Mouse (Mus musculus) embryonic facial prominence, embryonic 15.5 days (tissue): ENCODE measurements around the gene A630023A22Rik. TPM values are rescaled to one million over a fixed set of nuclear protein-coding genes. Genes with fewer than 3 reads are reported as not detected.

Experiments used
- ATAC-seq: fragments of 200-750 bp; cut with Nextera tagmentation; 2 replicates; pipeline ENCODE4 v1.8.0; 2017; ENCODE audit warnings: low read depth, moderate TSS enrichment; ENCODE audit not compliant: insufficient number of reproducible peaks, low FRiP score, low TSS enrichment
- H3K27ac ChIP-seq: fragments of 300-500 bp; sonication (generic); replicated peaks from 2 replicates; pipeline ENCODE4 v1.5.1; 2015; ENCODE audit warnings: mild to moderate bottlenecking, inconsistent platforms
- H3K27me3 ChIP-seq: fragments of 300-500 bp; sonication (generic); 2 replicates; pipeline ENCODE4 v1.6.1; 2015; ENCODE audit warnings: inconsistent platforms
- H3K36me3 ChIP-seq: fragments of 300-500 bp; sonication (generic); 2 replicates; pipeline ENCODE4 v1.6.1; 2015; ENCODE audit warnings: mild to moderate bottlenecking, inconsistent platforms
- H3K4me1 ChIP-seq: fragments of 300-500 bp; sonication (generic); 2 replicates; pipeline ENCODE4 v1.6.1; 2015; ENCODE audit warnings: inconsistent platforms
- H3K4me2 ChIP-seq: fragments of 300-500 bp; sonication (generic); replicated peaks from 2 replicates; pipeline ENCODE4 v1.6.1; 2015; ENCODE audit warnings: mild to moderate bottlenecking, inconsistent platforms
- H3K4me3 ChIP-seq: fragments of 300-500 bp; sonication (generic); replicated peaks from 2 replicates; pipeline ENCODE4 v1.5.1; 2015; ENCODE audit warnings: mild to moderate bottlenecking, inconsistent platforms
- H3K9ac ChIP-seq: fragments of 300-500 bp; sonication (generic); 2 replicates; pipeline ENCODE4 v1.6.1; 2015; ENCODE audit warnings: inconsistent platforms
- H3K9me3 ChIP-seq: fragments of 300-500 bp; sonication (generic); replicated peaks from 2 replicates; pipeline ENCODE4 v1.6.1; 2016; ENCODE audit warnings: inconsistent platforms
- WGBS: fragments of 180-500 bp; shearing (Covaris S2); methylation state at CpG from one replicate; pipeline ENCODE4 v1.1.7; 2015; 5-methylcytosine and 5-hydroxymethylcytosine counted together
- polyA plus RNA-seq: library from polyadenylated mRNA; unstranded; fragments of >200 nt; fragmentation: Nextera tagmentation; extraction: Ambion mirVana; gene quantifications from 2 replicates; pipeline ENCODE4 v1.2.1, GENCODE M21; 2015

The A630023A22Rik gene
- polyA plus RNA-seq, 1 experiment from 2014 or later = not detected

DNA sequence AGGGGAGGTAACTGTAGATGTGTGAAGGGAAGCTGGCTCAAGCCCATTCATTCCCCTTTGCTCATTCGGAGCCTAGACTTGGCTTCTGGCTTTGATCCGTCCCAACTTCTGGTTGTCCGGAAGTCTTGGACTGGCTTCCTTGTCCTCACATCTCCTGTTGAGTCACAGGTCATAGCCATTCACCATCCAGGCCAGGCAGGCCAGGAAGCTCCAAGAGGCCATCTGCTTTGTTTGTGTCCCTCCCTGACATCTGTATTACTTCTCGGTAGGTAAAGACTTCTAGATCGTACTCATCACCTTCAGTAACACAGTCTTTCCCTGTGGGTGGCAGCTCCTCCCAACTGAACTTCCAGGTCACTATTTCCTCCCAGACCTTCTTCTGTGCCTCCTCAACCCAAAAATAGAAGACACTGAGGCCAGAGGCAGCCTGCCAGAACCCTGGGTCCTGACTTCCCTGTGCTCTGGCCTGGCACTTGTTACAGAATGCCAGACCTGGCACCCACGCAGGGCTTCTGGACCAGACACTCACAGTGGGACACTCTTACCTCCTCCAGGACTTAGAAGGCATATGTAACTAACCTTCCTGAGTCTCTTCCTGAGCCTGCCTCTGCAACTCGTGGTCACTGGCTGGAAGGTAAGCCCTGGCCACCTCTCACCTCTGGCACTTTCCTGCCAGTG, 16.6 kb upstream of the A630023A22Rik start:
- ATAC-seq = no peak
- H3K9ac ChIP-seq = no peak overlapping the region
- H3K9me3 ChIP-seq = no peaks in the 10 kb centered on the region
- WGBS = 75% methylated on average over 7 of the region's 7 CpGs
- no peak overlapping the region for H3K4me2 ChIP-seq
- no peaks in the 10 kb centered on the region for H3K4me1 ChIP-seq
- H3K27me3 ChIP-seq = no peaks in the 10 kb centered on the region
- no peak overlapping the region for H3K27ac ChIP-seq
- H3K36me3 ChIP-seq = no peaks in the 10 kb centered on the region
- no peak overlapping the region for H3K4me3 ChIP-seq

DNA sequence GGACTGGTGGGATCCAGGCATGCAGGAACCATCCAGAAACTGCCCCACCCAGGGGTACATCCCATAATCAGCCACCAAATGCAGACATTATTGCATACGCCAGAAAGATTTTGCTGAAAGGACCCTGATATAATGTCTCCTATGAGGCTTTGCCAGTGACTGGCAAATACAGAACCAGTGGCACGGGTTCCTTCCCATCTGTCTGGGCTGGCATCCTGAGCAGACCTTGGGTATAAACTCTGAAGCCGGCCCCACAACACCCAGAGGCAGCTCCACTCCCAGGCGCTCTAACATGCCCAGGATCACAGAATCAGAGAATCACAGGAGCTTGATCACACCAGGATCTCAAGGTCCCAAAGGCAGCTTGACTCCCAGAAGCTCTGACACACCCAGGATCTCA, 11.8 kb upstream of the A630023A22Rik start:
- no peak overlapping the region for H3K4me3 ChIP-seq
- no peaks in the 10 kb centered on the region for H3K27me3 ChIP-seq
- WGBS = 84% methylated on average over 4 of the region's 4 CpGs
- no peak overlapping the region for H3K9ac ChIP-seq
- H3K4me1 ChIP-seq = no peaks in the 10 kb centered on the region
- no peaks in the 10 kb centered on the region for H3K9me3 ChIP-seq
- H3K36me3 ChIP-seq = no peaks in the 10 kb centered on the region
- no peak overlapping the region for H3K27ac ChIP-seq
- no peak overlapping the region for H3K4me2 ChIP-seq
- ATAC-seq = no peak

DNA sequence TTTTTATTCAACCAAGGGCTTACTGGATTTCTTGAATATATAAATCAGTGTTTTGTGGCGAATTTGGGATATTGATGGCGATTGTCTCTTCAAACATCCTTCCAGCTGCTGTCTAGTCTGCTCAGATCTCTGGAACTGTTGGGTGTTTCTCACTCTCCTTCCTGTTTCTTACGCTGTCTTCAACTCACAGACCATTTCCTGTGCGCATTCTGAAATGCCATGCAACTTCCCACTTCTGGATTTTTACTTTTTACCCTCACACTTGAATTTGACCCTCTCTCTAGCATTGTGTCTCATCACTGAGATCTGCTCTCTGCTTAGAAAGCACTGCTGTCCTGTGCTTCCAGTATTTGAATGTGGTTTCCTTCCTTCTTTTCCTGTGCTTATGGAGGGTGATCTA, 5.0 kb upstream of the A630023A22Rik start:
- Histone ChIP-seq H3K4me3 (no peak overlapping the region), H3K9ac (no peak overlapping the region), H3K4me2 (no peak overlapping the region), H3K36me3 (no peaks in the 10 kb centered on the region), H3K4me1 (0 out of 2 replicates have a peak, but pooled peaks cover 3% of the 10 kb centered on the region), H3K27me3 (no peaks in the 10 kb centered on the region), H3K9me3 (no peaks in the 10 kb centered on the region), H3K27ac (no peak overlapping the region)
- WGBS = 67% methylated on average over 4 of the region's 4 CpGs
- no peak for ATAC-seq

DNA sequence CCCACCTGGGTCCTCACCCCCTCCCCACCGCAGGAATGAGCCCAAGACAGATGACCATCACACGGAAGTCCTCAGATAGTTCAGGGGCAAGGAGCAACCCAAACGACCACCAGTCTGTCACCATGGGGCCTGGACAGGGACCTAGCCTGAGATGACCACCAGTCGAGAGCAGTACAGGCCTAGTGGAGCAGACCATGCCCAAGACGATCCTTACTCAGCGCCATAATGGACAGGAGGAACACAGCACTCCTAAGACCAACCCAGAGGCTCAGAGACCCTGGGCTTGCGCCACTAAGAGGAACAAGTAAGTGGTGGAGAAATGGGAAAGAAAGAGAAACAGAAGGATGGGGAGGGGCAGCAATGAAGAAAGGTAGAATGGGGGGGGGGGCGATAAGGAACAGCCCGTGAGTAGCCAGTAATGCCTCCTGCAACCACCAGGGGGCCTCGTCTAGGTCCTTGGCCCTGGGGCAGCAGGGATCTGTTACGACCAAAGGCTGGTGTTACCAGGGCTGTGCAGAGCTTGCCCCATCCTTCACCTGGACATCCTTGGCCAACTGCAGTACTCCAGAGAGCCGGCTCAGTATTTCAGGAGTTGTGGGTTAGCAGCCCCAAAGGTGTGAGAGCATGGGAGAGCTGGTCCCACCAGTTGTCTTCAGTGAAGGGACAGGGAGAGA, 4.0 kb upstream of the A630023A22Rik start:
- no peak for ATAC-seq
- H3K9ac ChIP-seq = no peak overlapping the region
- 0 out of 2 replicates have a peak, but pooled peaks cover 3% of the 10 kb centered on the region for H3K4me1 ChIP-seq
- H3K4me3 ChIP-seq = no peak overlapping the region
- 52% methylated on average over 12 of the region's 12 CpGs for whole genome bisulfite sequencing
- H3K27me3 ChIP-seq = no peaks in the 10 kb centered on the region
- no peak overlapping the region for H3K4me2 ChIP-seq
- H3K36me3 ChIP-seq = no peaks in the 10 kb centered on the region
- H3K27ac ChIP-seq = no peak overlapping the region
- H3K9me3 ChIP-seq = no peaks in the 10 kb centered on the region

DNA sequence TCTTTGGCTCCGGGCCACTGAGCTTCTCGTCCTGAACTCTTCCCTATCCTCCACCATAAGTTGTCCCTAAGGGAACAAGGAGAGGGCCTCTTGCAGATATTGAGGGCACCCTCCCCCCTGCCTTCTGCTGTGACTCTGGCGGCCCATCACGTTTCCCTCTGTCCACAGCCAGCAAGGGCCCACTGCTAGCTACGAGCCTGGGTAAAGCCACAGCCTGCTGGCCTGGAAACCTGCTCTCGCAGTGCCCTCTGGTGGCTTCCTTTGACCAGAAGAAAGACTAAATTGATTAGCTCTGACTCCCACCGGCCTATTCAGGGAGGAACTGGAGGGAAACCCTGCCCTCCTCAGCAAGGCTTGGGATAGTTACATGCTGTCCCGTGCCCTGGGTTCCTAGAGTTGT, 2.3 kb upstream of the A630023A22Rik start:
- 23% methylated on average over 8 of the region's 8 CpGs for WGBS
- ATAC-seq = peak; percentile 37; the same call in 1 of the 2 replicates
- H3K27ac ChIP-seq = no peak overlapping the region
- H3K9ac ChIP-seq = no peak overlapping the region
- no peaks in the 10 kb centered on the region for H3K27me3 ChIP-seq
- H3K4me1 ChIP-seq = 0 out of 2 replicates have a peak, but pooled peaks cover 3% of the 10 kb centered on the region
- no peak overlapping the region for H3K4me2 ChIP-seq
- H3K9me3 ChIP-seq = no peaks in the 10 kb centered on the region
- H3K36me3 ChIP-seq = no peaks in the 10 kb centered on the region
- H3K4me3 ChIP-seq = no peak overlapping the region

DNA sequence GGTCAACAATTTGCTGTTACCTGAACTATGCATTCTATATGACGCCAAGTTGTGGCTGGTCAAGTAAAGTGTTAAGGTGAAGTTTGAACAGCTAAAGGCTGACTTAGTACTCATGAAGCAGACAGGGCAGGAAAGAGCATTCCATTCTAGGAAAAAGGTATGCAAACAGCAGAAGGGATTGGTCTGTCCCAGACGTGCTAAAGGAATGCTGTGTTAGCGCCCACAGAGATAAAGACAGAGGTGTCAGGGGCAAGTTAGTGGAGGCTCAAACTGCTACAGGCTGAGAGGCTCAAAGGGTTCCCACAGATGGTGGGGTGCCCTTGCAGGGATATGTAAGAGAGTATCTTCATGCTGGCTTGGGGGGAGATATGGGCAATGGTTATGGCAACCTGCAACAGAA, 1.3 kb upstream of the A630023A22Rik start:
- WGBS = 66% methylated on average over 3 of the region's 3 CpGs
- no peak overlapping the region for H3K4me2 ChIP-seq
- H3K4me1 ChIP-seq = 0 out of 2 replicates have a peak, but pooled peaks cover 3% of the 10 kb centered on the region
- no peak overlapping the region for H3K9ac ChIP-seq
- H3K36me3 ChIP-seq = no peaks in the 10 kb centered on the region
- no peak for ATAC-seq
- no peak overlapping the region for H3K27ac ChIP-seq
- H3K9me3 ChIP-seq = no peaks in the 10 kb centered on the region
- no peaks in the 10 kb centered on the region for H3K27me3 ChIP-seq
- H3K4me3 ChIP-seq = no peak overlapping the region

DNA sequence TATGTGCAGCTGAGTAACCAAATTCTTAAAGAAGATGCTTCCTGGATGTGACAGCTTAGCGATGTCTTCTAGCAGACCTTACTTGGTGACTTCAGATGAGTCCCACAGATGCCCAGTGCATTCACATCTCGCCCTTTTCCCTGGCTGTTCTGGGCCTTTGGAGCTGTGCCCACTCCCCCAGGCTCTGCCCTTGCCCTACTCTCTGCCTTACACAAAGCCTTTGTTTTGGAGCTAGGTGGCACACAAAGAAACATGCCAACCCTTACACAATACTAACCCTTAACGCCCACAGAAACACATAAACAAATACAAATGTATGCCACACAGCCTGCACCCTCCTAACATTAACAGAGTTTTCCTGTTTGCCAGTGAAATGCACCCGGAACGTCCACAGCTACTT, 6.4 kb downstream of the A630023A22Rik start:
- WGBS = 73% methylated on average over 5 of the region's 5 CpGs
- Histone ChIP-seq H3K4me3 (no peak overlapping the region), H3K4me1 (0 out of 2 replicates have a peak, but pooled peaks cover 3% of the 10 kb centered on the region), H3K36me3 (no peaks in the 10 kb centered on the region), H3K9ac (no peak overlapping the region), H3K27ac (no peak overlapping the region), H3K27me3 (no peaks in the 10 kb centered on the region), H3K9me3 (no peaks in the 10 kb centered on the region), H3K4me2 (no peak overlapping the region)
- no peak for ATAC-seq

DNA sequence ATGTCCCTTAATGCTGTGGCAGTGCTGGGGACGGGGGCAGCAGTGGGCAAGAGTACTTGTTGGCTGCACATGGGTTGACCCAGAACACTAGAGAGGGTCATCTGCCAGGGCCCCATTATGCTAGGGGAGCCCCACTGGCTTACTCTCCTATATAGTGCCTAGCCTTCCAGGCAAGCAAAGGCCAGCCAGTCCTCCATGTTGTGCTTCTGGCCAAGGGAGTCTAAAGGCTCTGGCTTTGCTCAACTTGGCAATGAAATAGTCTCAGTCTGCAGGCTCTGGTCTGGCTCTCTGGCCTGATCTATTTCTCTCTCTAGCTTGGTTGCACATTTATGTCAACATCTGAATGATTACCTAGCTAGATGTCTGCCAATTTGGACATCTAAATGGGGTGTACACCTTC, 9.7 kb downstream of the A630023A22Rik start:
- H3K4me1 ChIP-seq = 0 out of 2 replicates have a peak, but pooled peaks cover 6% of the 10 kb centered on the region
- H3K27ac ChIP-seq = no peak overlapping the region
- WGBS = 81% methylated on average over 1 of the region's 1 CpGs
- H3K4me3 ChIP-seq = no peak overlapping the region
- ATAC-seq = no peak
- no peaks in the 10 kb centered on the region for H3K27me3 ChIP-seq
- H3K4me2 ChIP-seq = no peak overlapping the region
- H3K9ac ChIP-seq = no peak overlapping the region
- no peaks in the 10 kb centered on the region for H3K9me3 ChIP-seq
- H3K36me3 ChIP-seq = no peaks in the 10 kb centered on the region

DNA sequence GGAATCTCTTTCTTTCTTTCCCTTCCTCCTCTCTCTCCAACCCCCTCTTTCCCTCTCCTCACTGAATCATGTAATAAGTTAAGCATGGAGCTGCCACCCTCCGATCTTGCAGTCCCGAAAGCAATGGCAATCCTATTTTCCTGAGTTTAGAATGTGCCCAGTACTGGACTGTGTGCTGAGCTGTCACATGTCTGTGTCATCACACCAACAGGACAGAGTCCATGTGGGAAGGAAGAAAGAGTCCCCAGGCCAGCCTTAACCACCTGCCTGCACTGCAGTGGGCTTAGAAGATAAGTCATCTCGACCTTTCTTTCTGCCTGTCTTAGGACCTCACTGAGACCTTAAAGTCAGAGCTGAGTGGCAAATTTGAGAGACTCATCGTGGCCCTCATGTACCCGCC, 11.1 kb downstream of the A630023A22Rik start:
- Histone ChIP-seq H3K4me2 (no peak overlapping the region), H3K9me3 (no peaks in the 10 kb centered on the region), H3K27ac (no peak overlapping the region), H3K36me3 (no peaks in the 10 kb centered on the region), H3K4me1 (0 out of 2 replicates have a peak, but pooled peaks cover 6% of the 10 kb centered on the region), H3K27me3 (no peaks in the 10 kb centered on the region), H3K9ac (no peak overlapping the region), H3K4me3 (no peak overlapping the region)
- WGBS = 74% methylated on average over 5 of the region's 5 CpGs
- no peak for ATAC-seq

DNA sequence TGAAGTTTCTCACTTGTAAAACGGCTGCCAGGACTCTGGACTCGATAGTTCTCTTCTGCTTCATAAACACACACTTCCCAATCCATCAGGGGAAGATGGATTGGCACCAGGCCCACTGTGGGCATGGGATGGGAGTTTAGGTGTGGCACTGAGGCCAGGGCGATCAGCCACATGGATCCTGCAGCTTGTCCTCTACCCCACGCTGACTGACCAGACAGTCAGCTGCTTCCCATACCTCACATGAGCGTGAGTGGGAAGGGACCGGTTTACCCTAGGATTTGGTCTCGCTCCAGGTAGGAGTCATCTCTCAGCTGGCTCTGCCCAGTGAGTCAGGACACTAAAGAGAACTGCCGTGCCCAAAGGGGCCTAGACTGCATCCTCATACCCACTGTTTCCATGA, 12.8 kb downstream of the A630023A22Rik start:
- H3K27ac ChIP-seq = no peak overlapping the region
- no peaks in the 10 kb centered on the region for H3K9me3 ChIP-seq
- no peak overlapping the region for H3K4me3 ChIP-seq
- H3K4me1 ChIP-seq = peaks cover 9% of the 10 kb centered on the region; the same call in 1 of the 2 replicates
- H3K27me3 ChIP-seq = no peaks in the 10 kb centered on the region
- no peak overlapping the region for H3K4me2 ChIP-seq
- ATAC-seq = no peak
- WGBS = 80% methylated on average over 8 of the region's 8 CpGs
- no peaks in the 10 kb centered on the region for H3K36me3 ChIP-seq
- no peak overlapping the region for H3K9ac ChIP-seq

DNA sequence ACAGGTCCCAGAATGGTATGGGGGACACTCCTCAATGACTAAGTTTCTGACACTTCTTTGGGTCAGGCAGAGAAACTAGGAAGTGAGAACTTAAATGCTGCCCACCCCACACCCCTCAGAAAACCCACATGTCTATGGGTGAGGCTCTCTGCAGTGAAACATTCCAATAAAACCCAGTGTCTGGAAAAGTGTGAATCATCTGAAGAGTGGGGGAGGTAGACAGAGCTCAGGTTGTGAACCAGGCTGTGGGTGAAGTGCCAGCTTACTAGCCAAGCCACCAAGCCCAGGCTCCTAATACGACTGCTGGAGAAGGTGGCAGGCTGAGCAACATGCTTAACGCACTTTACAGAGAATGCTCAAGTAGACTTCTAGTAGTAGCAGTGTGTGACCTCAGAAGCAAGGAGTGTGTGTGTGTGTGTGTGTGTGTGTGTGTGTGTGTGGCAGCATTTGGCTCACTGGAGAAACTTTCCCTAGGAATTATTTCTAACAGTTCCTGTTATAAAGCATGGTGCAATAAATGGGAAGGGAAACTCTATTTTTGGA, 14.6 kb downstream of the A630023A22Rik start:
- no peaks in the 10 kb centered on the region for H3K9me3 ChIP-seq
- no peaks in the 10 kb centered on the region for H3K36me3 ChIP-seq
- WGBS = 72% methylated on average over 2 of the region's 2 CpGs
- peaks cover 10% of the 10 kb centered on the region; the same call in 1 of the 2 replicates for H3K4me1 ChIP-seq
- no peak for ATAC-seq
- no peak overlapping the region for H3K9ac ChIP-seq
- H3K27me3 ChIP-seq = no peaks in the 10 kb centered on the region
- H3K4me3 ChIP-seq = no peak overlapping the region
- H3K4me2 ChIP-seq = peak overlapping the region; percentile 21; the same call in 1 of the 2 replicates
- no peak overlapping the region for H3K27ac ChIP-seq
